Mouse (Mus musculus) cerebellum, adult 8-10 months (tissue): Measurements from ENCODE around the gene Ano4.

Experiments used
- DNase-seq: peaks from one replicate; pipeline ENCODE4 v3.0.0; 2022

Ano4 gene

GRCm38 (mm10) chr10:89344491-89345195 is at the start of gene Ano4:
Ano4 (minus strand) TSS chr10:89344762.
- DNase-seq = no peak

- DNase-seq = no peak
Observed at GRCm38 (mm10) chr10:89392687-89393086, 48.1 kb upstream of the Ano4 start.

- no peak for DNase-seq
Observed at GRCm38 (mm10) chr10:89391571-89392163, 47.1 kb upstream of the Ano4 start.

GRCm38 (mm10) chr10:89386461-89386860 is 41.9 kb upstream of the Ano4 start:
- no peak for DNase-seq

GRCm38 (mm10) chr10:89383462-89383861 is 38.9 kb upstream of the Ano4 start:
- DNase-seq = peak; percentile 50

GRCm38 (mm10) chr10:89377750-89378149 is 33.2 kb upstream of the Ano4 start:
- DNase-seq = no peak

GRCm38 (mm10) chr10:89370051-89370450 is 25.5 kb upstream of the Ano4 start:
- DNase-seq = no peak

GRCm38 (mm10) chr10:89358933-89359332 is 14.4 kb upstream of the Ano4 start:
- DNase-seq = no peak

- DNase-seq = no peak
Observed at GRCm38 (mm10) chr10:89354639-89355038, 10.1 kb upstream of the Ano4 start.

- DNase-seq = no peak
Observed at GRCm38 (mm10) chr10:89351416-89351815, 6.9 kb upstream of the Ano4 start.

GRCm38 (mm10) chr10:89345606-89346005 is 1.0 kb upstream of the Ano4 start:
- no peak for DNase-seq

- DNase-seq = no peak
Observed at GRCm38 (mm10) chr10:89345196-89345533, 603 bp upstream of the Ano4 start.

GRCm38 (mm10) chr10:89344132-89344490 is 451 bp downstream of the Ano4 start:
- no peak for DNase-seq

GRCm38 (mm10) chr10:89343716-89344115 is 846 bp downstream of the Ano4 start:
- DNase-seq = no peak

- DNase-seq = no peak
Observed at GRCm38 (mm10) chr10:89330261-89330660, 14.3 kb downstream of the Ano4 start.

GRCm38 (mm10) chr10:89329806-89330205 is 14.8 kb downstream of the Ano4 start:
- no peak for DNase-seq

GRCm38 (mm10) chr10:89328876-89329275 is 15.7 kb downstream of the Ano4 start:
- DNase-seq = no peak

GRCm38 (mm10) chr10:89327004-89327511 is 17.5 kb downstream of the Ano4 start:
- peak; percentile 63 for DNase-seq

- no peak for DNase-seq
Observed at GRCm38 (mm10) chr10:89326383-89326782, 18.2 kb downstream of the Ano4 start.

GRCm38 (mm10) chr10:89307566-89307965 is 37.0 kb downstream of the Ano4 start:
- DNase-seq = no peak

- DNase-seq = no peak
Observed at GRCm38 (mm10) chr10:89300346-89300745, 44.2 kb downstream of the Ano4 start.

- DNase-seq = no peak
Observed at GRCm38 (mm10) chr10:89292784-89293183, 51.8 kb downstream of the Ano4 start.

- DNase-seq = no peak
Observed at GRCm38 (mm10) chr10:89290698-89291097, 53.9 kb downstream of the Ano4 start.

- no peak for DNase-seq
Observed at GRCm38 (mm10) chr10:89289290-89289689, 55.3 kb downstream of the Ano4 start.

- DNase-seq = no peak
Observed at GRCm38 (mm10) chr10:89280402-89280801, 64.2 kb downstream of the Ano4 start.
